Mouse (Mus musculus): ENCODE measurements at regions not wholly inside any gene's neighbourhood (a gene's known extent, or its start where the extent isn't known, plus 50 kb on each side); places are given as distances from the start of the nearest gene placed in this dataset.
"Not testable (repeated sequence)": the region's sequence is repeated elsewhere in the genome, so short reads cannot be mapped to it uniquely, and the experiment has no call there.

DNA sequence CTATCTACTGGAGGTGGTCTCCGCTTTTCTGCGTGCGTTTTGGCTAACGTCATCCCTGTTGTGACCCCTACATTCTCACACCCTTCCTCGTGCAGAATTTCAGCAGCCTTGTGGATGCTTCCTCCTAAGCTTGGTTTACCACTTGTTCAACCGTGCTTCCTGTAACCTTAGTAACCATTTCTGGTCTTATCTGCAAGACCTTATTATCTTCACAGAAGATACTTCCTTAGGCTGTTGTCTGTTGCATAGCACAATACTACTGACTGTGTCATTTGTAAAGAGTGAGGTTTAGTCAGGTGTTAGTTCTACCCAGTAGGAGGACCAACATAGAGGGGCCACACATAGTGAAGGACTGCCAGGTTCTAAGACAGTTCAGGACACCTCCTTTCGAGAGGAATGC, 320.9 kb upstream of the B3galt2 start:
- ATAC-seq (ENCODE audit: low FRiP score, low read depth) = no peak
- no peak overlapping the region for H3K9ac ChIP-seq
- no peak overlapping the region for H3K4me2 ChIP-seq (replicated peaks)
- WGBS = 95% methylated on average over 7 of the region's 7 CpGs
- no peak overlapping the region for H3K27ac ChIP-seq
- H3K9me3 ChIP-seq = no peaks in the 10 kb centered on the region
- no peaks in the 10 kb centered on the region for H3K36me3 ChIP-seq
- no peaks in the 10 kb centered on the region for H3K4me1 ChIP-seq
- no peak overlapping the region for H3K4me3 ChIP-seq
- H3K27me3 ChIP-seq (replicated peaks) = no peaks in the 10 kb centered on the region

DNA sequence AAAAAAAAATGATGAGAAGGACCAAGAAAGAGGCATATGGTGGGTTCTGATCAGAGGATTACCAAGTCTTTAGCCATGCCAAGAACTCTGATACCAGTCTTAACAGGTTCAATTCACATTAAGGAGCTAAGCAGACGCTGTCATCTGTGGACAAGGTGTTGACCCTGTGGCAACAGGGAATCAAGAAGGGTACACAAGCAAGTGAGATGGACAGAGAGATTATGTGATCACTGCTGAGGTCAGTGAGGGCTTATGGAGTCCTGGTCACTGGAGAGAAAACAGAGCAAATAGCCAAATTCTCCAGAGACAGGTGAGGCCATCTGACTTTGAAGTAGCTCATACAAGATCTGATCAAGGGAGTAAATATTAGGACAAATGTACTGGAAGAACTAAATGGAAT, 289.1 kb upstream of the B3galt2 start:
- no peak for ATAC-seq (ENCODE audit: low FRiP score, low read depth)
- H3K4me3 ChIP-seq = no peak overlapping the region
- no peaks in the 10 kb centered on the region for H3K9me3 ChIP-seq
- H3K4me1 ChIP-seq = no peaks in the 10 kb centered on the region
- H3K27ac ChIP-seq = no peak overlapping the region
- no peaks in the 10 kb centered on the region for H3K27me3 ChIP-seq (replicated peaks)
- H3K4me2 ChIP-seq (replicated peaks) = no peak overlapping the region
- no peaks in the 10 kb centered on the region for H3K36me3 ChIP-seq
- 82% methylated on average over 1 of the region's 1 CpGs for WGBS
- H3K9ac ChIP-seq = no peak overlapping the region

DNA sequence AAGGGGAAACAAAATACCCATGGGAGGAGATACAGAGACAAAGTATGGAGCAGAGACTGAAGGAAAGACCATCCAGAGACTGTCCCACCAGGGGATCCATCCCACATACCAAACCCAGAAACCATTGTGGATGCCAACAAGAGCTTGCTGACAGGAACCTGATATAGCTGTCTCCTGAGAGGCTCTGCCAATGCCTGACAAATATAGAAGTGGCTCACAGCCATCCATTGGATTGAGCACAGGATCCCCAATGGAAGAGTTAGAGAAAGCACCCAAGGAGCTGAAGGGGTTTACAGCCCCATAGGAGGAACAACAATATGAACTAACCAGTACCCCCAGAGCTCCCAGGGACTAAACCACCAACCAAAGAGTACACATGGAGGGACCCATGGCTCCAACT, 280.2 kb upstream of the B3galt2 start:
- H3K36me3 ChIP-seq; H3K27me3 ChIP-seq (replicated peaks); H3K27ac ChIP-seq; H3K9ac ChIP-seq; H3K4me2 ChIP-seq (replicated peaks); H3K9me3 ChIP-seq; H3K4me1 ChIP-seq; ATAC-seq (ENCODE audit: low FRiP score, low read depth); H3K4me3 ChIP-seq: not testable (repeated sequence)

DNA sequence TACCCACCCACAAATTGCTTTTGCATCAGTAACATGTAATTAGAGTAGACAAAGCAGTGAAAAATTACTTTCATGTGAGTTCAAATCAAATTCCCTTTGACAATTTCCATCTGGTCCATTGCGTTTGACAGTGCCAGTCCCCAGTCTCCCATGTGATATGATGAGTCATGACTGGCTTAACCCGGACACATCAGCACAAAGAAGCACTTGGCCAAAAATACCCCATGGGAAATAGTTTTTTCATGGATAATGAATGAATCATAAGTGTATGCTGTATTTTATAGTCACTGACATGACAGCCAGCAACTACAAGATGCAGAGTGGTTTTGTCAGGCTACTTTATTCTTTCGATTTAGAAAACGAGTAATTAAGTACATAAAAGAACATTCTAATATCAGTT, 248.6 kb upstream of the B3galt2 start:
- ATAC-seq (ENCODE audit: low FRiP score, low read depth) = no peak
- Histone ChIP-seq H3K4me2 (replicated peaks) (no peak overlapping the region), H3K4me1 (no peaks in the 10 kb centered on the region), H3K9me3 (no peaks in the 10 kb centered on the region), H3K36me3 (no peaks in the 10 kb centered on the region), H3K9ac (no peak overlapping the region), H3K27ac (no peak overlapping the region), H3K4me3 (no peak overlapping the region), H3K27me3 (replicated peaks) (no peaks in the 10 kb centered on the region)
- WGBS = 87% methylated on average over 4 of the region's 4 CpGs
